Mouse (Mus musculus) liver, embryonic 12.5 days (tissue): Measurements from ENCODE around the gene Ahrr. TPM values are rescaled to one million over a fixed set of nuclear protein-coding genes. Genes with fewer than 3 reads are reported as not detected.

Experiments used
- ATAC-seq: fragments of 200-750 bp; cut with Nextera tagmentation; 2 replicates; pipeline ENCODE4 v1.8.0; 2017; ENCODE audit warnings: moderate number of reproducible peaks, mild to moderate bottlenecking, moderate library complexity
- H3K27ac ChIP-seq: fragments of 300-500 bp; sonication (generic); 2 replicates; pipeline ENCODE4 v1.5.1; 2016; ENCODE audit warnings: mild to moderate bottlenecking
- H3K27me3 ChIP-seq: fragments of 300-500 bp; sonication (generic); replicated peaks from 2 replicates; pipeline ENCODE4 v1.6.1; 2016; ENCODE audit warnings: mild to moderate bottlenecking, moderate library complexity
- H3K36me3 ChIP-seq: fragments of 300-500 bp; sonication (generic); 2 replicates; pipeline ENCODE4 v1.6.1; 2016; ENCODE audit warnings: mild to moderate bottlenecking, moderate library complexity
- H3K4me1 ChIP-seq: fragments of 300-500 bp; sonication (generic); 2 replicates; pipeline ENCODE4 v1.6.1; 2016
- H3K4me2 ChIP-seq: fragments of 300-500 bp; sonication (generic); 2 replicates; pipeline ENCODE4 v1.6.1; 2016; ENCODE audit warnings: mild to moderate bottlenecking, moderate library complexity
- H3K4me3 ChIP-seq: fragments of 300-500 bp; sonication (generic); 2 replicates; pipeline ENCODE4 v1.5.1; 2016; ENCODE audit warnings: mild to moderate bottlenecking, moderate library complexity
- H3K9ac ChIP-seq: fragments of 300-500 bp; sonication (generic); 2 replicates; pipeline ENCODE4 v1.6.1; 2016; ENCODE audit warnings: mild to moderate bottlenecking, moderate library complexity
- H3K9me3 ChIP-seq: fragments of 300-500 bp; sonication (generic); replicated peaks from 2 replicates; pipeline ENCODE4 v1.6.1; 2016; ENCODE audit warnings: mild to moderate bottlenecking, moderate library complexity
- whole genome bisulfite sequencing: fragments of 180-500 bp; shearing (Covaris S2); methylation state at CpG from one replicate; pipeline ENCODE4 v1.1.7; 2016; ENCODE audit not compliant: insufficient replicate concordance; 5-methylcytosine and 5-hydroxymethylcytosine counted together
- polyA plus RNA-seq: library from polyadenylated mRNA; unstranded; fragments of >200 nt; fragmentation: Nextera tagmentation; extraction: Ambion mirVana; gene quantifications from 2 replicates; pipeline ENCODE4 v1.2.1, GENCODE M21; 2016

Gene Ahrr
- polyA plus RNA-seq, result 0.12 and 0.48 TPM in 2 replicates

GRCm38 (mm10) chr13:74292167-74292566 lies at the start of gene Ahrr:
Gene Ahrr, minus strand, starts transcription at chr13:74292331.
- peaks cover 9% of the 10 kb centered on the region for H3K4me1 ChIP-seq
- no peak within 1 kb of the TSS for H3K9ac ChIP-seq
- 2% methylated on average over 27 of the region's 27 CpGs for WGBS
- peak within 1 kb of the TSS; percentile 22 for H3K4me3 ChIP-seq
- H3K4me2 ChIP-seq, result peak within 1 kb of the TSS; percentile 56
- H3K27ac ChIP-seq, result no peak within 1 kb of the TSS
- no peaks in the 10 kb centered on the region for H3K9me3 ChIP-seq
- peaks cover 40% of the 10 kb centered on the region for H3K27me3 ChIP-seq
- peak; percentile 76 for ATAC-seq
- H3K36me3 ChIP-seq, result no peaks in the 10 kb centered on the region

- 49% methylated on average over 3 of the region's 3 CpGs for WGBS
- no peak overlapping the region for H3K4me3 ChIP-seq
- 0 out of 2 replicates have a peak, but pooled peaks have one; percentile 57 for ATAC-seq
- H3K4me1 ChIP-seq, result no peaks in the 10 kb centered on the region
- H3K4me2 ChIP-seq, result no peak overlapping the region
- peaks cover 81% of the 10 kb centered on the region for H3K36me3 ChIP-seq
- no peaks in the 10 kb centered on the region for H3K27me3 ChIP-seq
- no peak overlapping the region for H3K9ac ChIP-seq
- H3K27ac ChIP-seq, result no peak overlapping the region
- no peaks in the 10 kb centered on the region for H3K9me3 ChIP-seq
Observed at GRCm38 (mm10) chr13:74341036-74341435, 48.9 kb upstream of the Ahrr start.

- ATAC-seq, result no peak
- no peak overlapping the region for H3K9ac ChIP-seq
- no peaks in the 10 kb centered on the region for H3K4me1 ChIP-seq
- no peak overlapping the region for H3K4me2 ChIP-seq
- no peaks in the 10 kb centered on the region for H3K27me3 ChIP-seq
- no peaks in the 10 kb centered on the region for H3K9me3 ChIP-seq
- peaks cover 83% of the 10 kb centered on the region for H3K36me3 ChIP-seq
- no peak overlapping the region for H3K27ac ChIP-seq
- H3K4me3 ChIP-seq, result no peak overlapping the region
Observed at GRCm38 (mm10) chr13:74329321-74329720, 37.2 kb upstream of the Ahrr start.

- WGBS, result under 1% methylated on average over 36 of the region's 36 CpGs
- peak within 1 kb of the TSS; percentile 74 for H3K27ac ChIP-seq
- peak; percentile 100 for ATAC-seq
- peak within 1 kb of the TSS; percentile 80 for H3K4me2 ChIP-seq
- no peaks in the 10 kb centered on the region for H3K27me3 ChIP-seq
- H3K4me1 ChIP-seq, result peaks cover 30% of the 10 kb centered on the region
- H3K9ac ChIP-seq, result peak within 1 kb of the TSS; percentile 84
- peaks cover 50% of the 10 kb centered on the region for H3K36me3 ChIP-seq
- peak within 1 kb of the TSS; percentile 89 for H3K4me3 ChIP-seq
- H3K9me3 ChIP-seq, result no peaks in the 10 kb centered on the region
Observed at GRCm38 (mm10) chr13:74317170-74317849, 25.2 kb upstream of the Ahrr start, which contains the start of gene Pdcd6. Gene Pdcd6, minus strand, starts transcription at chr13:74317580.

- H3K4me2 ChIP-seq, result peak overlapping the region; percentile 80
- H3K27me3 ChIP-seq, result no peaks in the 10 kb centered on the region
- under 1% methylated on average over 15 of the region's 15 CpGs for WGBS
- peak overlapping the region; percentile 62 for H3K27ac ChIP-seq
- peak overlapping the region; percentile 84 for H3K9ac ChIP-seq
- H3K4me1 ChIP-seq, result peaks cover 30% of the 10 kb centered on the region
- peaks cover 46% of the 10 kb centered on the region for H3K36me3 ChIP-seq
- no peaks in the 10 kb centered on the region for H3K9me3 ChIP-seq
- peak; percentile 35 for ATAC-seq
- H3K4me3 ChIP-seq, result peak overlapping the region; percentile 89
Observed at GRCm38 (mm10) chr13:74316789-74317169, 24.6 kb upstream of the Ahrr start.

- WGBS, result 21% methylated on average over 4 of the region's 4 CpGs
- no peak for ATAC-seq
Observed at GRCm38 (mm10) chr13:74316386-74316785, 24.3 kb upstream of the Ahrr start.

GRCm38 (mm10) chr13:74314616-74315015 lies 22.5 kb upstream of the Ahrr start:
- Histone ChIP-seq H3K9me3 (no peaks in the 10 kb centered on the region), H3K4me2 (no peak overlapping the region), H3K9ac (no peak overlapping the region), H3K4me3 (no peak overlapping the region), H3K27me3 (no peaks in the 10 kb centered on the region), H3K36me3 (peaks cover 44% of the 10 kb centered on the region), H3K27ac (no peak overlapping the region), H3K4me1 (peaks cover 30% of the 10 kb centered on the region)
- ATAC-seq, result no peak
- 87% methylated on average over 3 of the region's 3 CpGs for WGBS

More at GRCm38 (mm10) chr13:74316386-74316785, 24.3 kb upstream of the Ahrr start:
- peak overlapping the region; percentile 89 for H3K4me3 ChIP-seq
- peaks cover 46% of the 10 kb centered on the region for H3K36me3 ChIP-seq
- peak overlapping the region; percentile 62 for H3K27ac ChIP-seq
- peak overlapping the region; percentile 84 for H3K9ac ChIP-seq
- no peaks in the 10 kb centered on the region for H3K9me3 ChIP-seq
- peak overlapping the region; percentile 80 for H3K4me2 ChIP-seq
- H3K4me1 ChIP-seq, result peaks cover 30% of the 10 kb centered on the region
- no peaks in the 10 kb centered on the region for H3K27me3 ChIP-seq

- H3K9ac ChIP-seq, result no peak overlapping the region
- 82% methylated on average over 1 of the region's 1 CpGs for WGBS
- no peak overlapping the region for H3K4me2 ChIP-seq
- no peak overlapping the region for H3K27ac ChIP-seq
- no peaks in the 10 kb centered on the region for H3K27me3 ChIP-seq
- no peaks in the 10 kb centered on the region for H3K9me3 ChIP-seq
- no peak overlapping the region for H3K4me3 ChIP-seq
- no peaks in the 10 kb centered on the region for H3K4me1 ChIP-seq
- ATAC-seq, result no peak
- peaks cover 91% of the 10 kb centered on the region for H3K36me3 ChIP-seq
Observed at GRCm38 (mm10) chr13:74305780-74306179, 13.6 kb upstream of the Ahrr start.

- Histone ChIP-seq H3K27ac (no peak overlapping the region), H3K36me3 (peaks cover 87% of the 10 kb centered on the region), H3K4me1 (no peaks in the 10 kb centered on the region), H3K27me3 (no peaks in the 10 kb centered on the region), H3K4me2 (no peak overlapping the region), H3K4me3 (no peak overlapping the region), H3K9ac (no peak overlapping the region), H3K9me3 (no peaks in the 10 kb centered on the region)
- 78% methylated on average over 6 of the region's 6 CpGs for WGBS
- no peak for ATAC-seq
Observed at GRCm38 (mm10) chr13:74305380-74305779, 13.2 kb upstream of the Ahrr start.

GRCm38 (mm10) chr13:74302050-74303037 lies 10.2 kb upstream of the Ahrr start:
- Histone ChIP-seq H3K27ac (no peak overlapping the region), H3K9ac (no peak overlapping the region), H3K9me3 (no peaks in the 10 kb centered on the region), H3K4me3 (no peak overlapping the region), H3K4me2 (no peak overlapping the region), H3K4me1 (no peaks in the 10 kb centered on the region), H3K27me3 (no peaks in the 10 kb centered on the region), H3K36me3 (peaks cover 60% of the 10 kb centered on the region)
- WGBS, result 79% methylated on average over 10 of the region's 10 CpGs
- ATAC-seq, result no peak

- 66% methylated on average over 6 of the region's 6 CpGs for WGBS
Observed at GRCm38 (mm10) chr13:74301607-74301984, 9.5 kb upstream of the Ahrr start.

More at GRCm38 (mm10) chr13:74301607-74301984, 9.5 kb upstream of the Ahrr start:
- no peak overlapping the region for H3K27ac ChIP-seq
- no peaks in the 10 kb centered on the region for H3K27me3 ChIP-seq
- H3K4me3 ChIP-seq, result no peak overlapping the region
- no peaks in the 10 kb centered on the region for H3K4me1 ChIP-seq
- H3K9me3 ChIP-seq, result no peaks in the 10 kb centered on the region
- peaks cover 52% of the 10 kb centered on the region for H3K36me3 ChIP-seq
- ATAC-seq, result peak; percentile 28; the same call in 1 of the 2 replicates
- H3K4me2 ChIP-seq, result no peak overlapping the region
- H3K9ac ChIP-seq, result no peak overlapping the region
